Mouse (Mus musculus) midbrain, embryonic 14.5 days (tissue): ENCODE data around the gene Fam170b. TPM values are rescaled to one million over a fixed set of nuclear protein-coding genes. Genes with fewer than 3 reads are reported as not detected.

Experiments
- ATAC-seq: fragments of 200-750 bp; cut with Nextera tagmentation; 2 replicates; pipeline ENCODE4 v1.8.0; 2017; ENCODE audit warnings: moderate number of reproducible peaks, moderate library complexity; ENCODE audit not compliant: low FRiP score, low TSS enrichment
- DNase-seq: peaks from one replicate; pipeline ENCODE4 v3.0.0-alpha.2; 2015
- H3K27ac ChIP-seq: fragments of 300-500 bp; sonication (generic); replicated peaks from 2 replicates; pipeline ENCODE4 v1.5.1; 2014; ENCODE audit warnings: mild to moderate bottlenecking, low read depth, low read length, moderate library complexity
- H3K27me3 ChIP-seq: fragments of 300-500 bp; sonication (generic); 2 replicates; pipeline ENCODE4 v1.6.1; 2014; ENCODE audit warnings: low read length, control low read depth, mixed read lengths; ENCODE audit not compliant: control insufficient read depth, insufficient read depth
- H3K36me3 ChIP-seq: fragments of 300-500 bp; sonication (generic); 2 replicates; pipeline ENCODE4 v1.6.1; 2014; ENCODE audit warnings: low read length, control low read depth; ENCODE audit not compliant: control insufficient read depth, insufficient read depth
- H3K4me1 ChIP-seq: fragments of 300-500 bp; sonication (generic); 2 replicates; pipeline ENCODE4 v1.6.1; 2014; ENCODE audit warnings: mild to moderate bottlenecking, antibody characterized with exemption, low read length, control low read depth; ENCODE audit not compliant: control insufficient read depth, insufficient read depth
- H3K4me2 ChIP-seq: fragments of 300-500 bp; sonication (generic); 2 replicates; pipeline ENCODE4 v1.6.1; 2014; ENCODE audit warnings: mild to moderate bottlenecking, low read length, moderate library complexity
- H3K4me3 ChIP-seq: fragments of 300-500 bp; sonication (generic); replicated peaks from 2 replicates; pipeline ENCODE4 v1.5.1; 2014; ENCODE audit warnings: low read depth, low read length
- H3K9ac ChIP-seq: fragments of 300-500 bp; sonication (generic); replicated peaks from 2 replicates; pipeline ENCODE4 v1.6.1; 2014; ENCODE audit warnings: mild to moderate bottlenecking, low read length, moderate library complexity
- H3K9me3 ChIP-seq: fragments of 300-500 bp; sonication (generic); 2 replicates; pipeline ENCODE4 v1.6.1; 2016; ENCODE audit warnings: low read length, control low read depth, mixed read lengths; ENCODE audit not compliant: control insufficient read depth
- WGBS: fragments of 180-500 bp; shearing (Covaris S2); extraction: QIAGEN DNeasy Blood & Tissue Kit; methylation state at CpG from one replicate; pipeline ENCODE4 v1.1.7; 2014; 5-methylcytosine and 5-hydroxymethylcytosine counted together
- polyA plus RNA-seq: library from polyadenylated mRNA; unstranded; fragments of >200 nt; fragmentation: Nextera tagmentation; extraction: Ambion mirVana; gene quantifications from 2 replicates; pipeline ENCODE4 v1.2.1, GENCODE M21; 2014

Gene Fam170b
- polyA plus RNA-seq, 1 experiment from 2014 or later = not detected

DNA sequence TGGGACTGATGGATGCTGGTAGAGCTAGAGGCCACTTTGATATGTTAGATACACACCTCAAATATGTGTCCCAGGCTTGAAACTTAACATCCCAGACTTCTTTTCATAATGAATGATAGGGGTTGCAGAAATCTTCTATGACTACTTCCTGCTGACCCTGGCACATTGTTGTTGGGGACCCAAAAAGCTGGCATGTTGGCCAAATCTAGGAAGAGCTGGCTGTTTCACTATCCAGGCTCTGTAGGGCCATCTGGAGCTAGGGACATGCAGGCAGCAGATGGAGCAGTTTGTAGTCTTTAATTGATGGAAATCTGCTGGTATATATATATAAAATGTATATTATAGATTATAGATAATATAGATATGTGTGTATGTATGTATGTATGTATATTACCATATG lies 8.3 kb downstream of the Fam170b start:
- Histone ChIP-seq H3K4me3 (no peak overlapping the region), H3K9ac (no peak overlapping the region), H3K4me1 (no peaks in the 10 kb centered on the region), H3K27ac (no peak overlapping the region), H3K36me3 (no peaks in the 10 kb centered on the region), H3K27me3 (no peaks in the 10 kb centered on the region), H3K4me2 (no peak overlapping the region), H3K9me3 (no peaks in the 10 kb centered on the region)
- ATAC-seq = no peak
- DNase-seq = no peak

DNA sequence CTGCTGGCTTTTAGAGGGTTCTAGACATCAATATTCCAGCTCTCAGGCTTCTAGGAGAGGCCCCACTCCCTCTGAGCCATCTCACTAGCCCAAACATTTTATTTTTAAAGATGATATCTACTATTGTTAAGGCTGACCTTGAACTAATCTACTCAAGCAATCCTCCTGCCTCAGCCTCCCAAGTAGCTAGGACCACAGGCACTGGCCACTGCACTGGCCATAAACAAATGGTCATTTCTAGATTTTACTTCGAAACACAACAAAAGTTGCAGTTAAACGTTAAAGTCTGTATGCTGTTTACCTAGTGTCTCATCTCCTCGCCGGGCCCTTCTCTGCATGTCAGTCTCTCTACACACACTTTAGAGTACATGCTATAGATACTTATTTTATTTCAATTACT lies 20.3 kb downstream of the Fam170b start:
- Histone ChIP-seq H3K9ac (no peak overlapping the region), H3K27ac (no peak overlapping the region), H3K27me3 (no peaks in the 10 kb centered on the region; the same call in 1 of the 2 replicates), H3K4me2 (no peak overlapping the region), H3K4me1 (no peaks in the 10 kb centered on the region; the same call in 1 of the 2 replicates), H3K36me3 (no peaks in the 10 kb centered on the region), H3K4me3 (no peak overlapping the region), H3K9me3 (no peaks in the 10 kb centered on the region)
- DNase-seq (no peak), ATAC-seq (no peak)
- WGBS = 95% methylated on average over 4 of the region's 4 CpGs

DNA sequence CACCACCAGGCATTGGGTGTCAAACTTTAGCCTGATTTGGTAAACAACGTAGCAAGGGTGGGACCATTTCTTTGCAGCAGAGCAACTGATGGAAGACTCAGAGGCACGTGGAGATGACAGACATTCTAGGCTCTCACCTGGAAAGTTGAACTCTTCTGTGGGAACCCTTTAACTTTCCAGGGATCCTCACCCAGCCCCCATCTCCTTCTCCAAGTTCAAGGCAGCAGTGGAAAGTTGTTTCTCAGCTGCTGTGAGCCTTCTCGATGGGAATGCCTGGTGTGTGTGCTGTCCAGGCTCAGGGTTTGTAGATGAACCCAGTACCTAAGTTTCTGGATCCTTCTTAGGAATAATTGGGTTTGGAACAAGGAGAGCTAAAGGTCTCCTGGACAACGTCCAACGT lies 22.5 kb downstream of the Fam170b start:
- WGBS = 43% methylated on average over 5 of the region's 5 CpGs
- Histone ChIP-seq H3K27me3 (no peaks in the 10 kb centered on the region; the same call in 1 of the 2 replicates), H3K9me3 (no peaks in the 10 kb centered on the region), H3K27ac (no peak overlapping the region), H3K4me3 (peak overlapping the region; percentile 49), H3K9ac (no peak overlapping the region), H3K4me1 (no peaks in the 10 kb centered on the region; the same call in 1 of the 2 replicates), H3K36me3 (no peaks in the 10 kb centered on the region), H3K4me2 (peak overlapping the region; percentile 93)
- DNase-seq = no peak
- ATAC-seq = no peak

DNA sequence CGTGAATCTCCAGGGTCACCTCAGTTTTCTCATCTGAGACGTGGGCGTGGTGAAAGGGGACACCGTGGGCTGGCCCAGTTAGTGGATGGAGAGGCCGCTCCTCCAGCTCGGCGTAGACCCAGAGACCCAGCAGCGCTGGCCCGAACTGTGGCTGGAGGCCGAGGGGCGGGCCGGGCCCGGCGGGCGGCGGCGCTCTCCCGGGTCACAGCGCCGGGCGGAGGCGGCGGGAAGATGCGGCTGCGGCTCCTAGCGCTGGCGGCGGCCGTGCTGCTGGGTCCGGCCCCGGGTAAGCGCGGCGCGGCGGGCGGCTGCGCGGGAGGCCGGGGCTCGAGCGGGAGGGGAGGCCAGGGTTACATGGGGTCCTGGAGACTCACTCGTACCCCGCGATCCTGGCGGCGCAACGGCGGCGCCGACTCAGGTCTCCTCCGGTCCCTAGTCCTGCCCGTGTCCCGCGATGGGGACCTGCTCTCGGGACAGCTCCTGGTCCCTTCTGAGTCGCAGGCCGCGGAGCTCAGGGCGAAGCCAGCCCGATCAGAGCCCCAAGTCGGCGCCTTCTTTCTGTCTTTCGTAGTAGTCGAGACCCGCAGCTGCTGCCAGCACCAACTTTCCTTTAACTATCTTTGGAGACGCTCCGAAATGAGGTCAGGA lies 23.0 kb downstream of the Fam170b start, which contains the start of gene Vstm4:
TSS of gene Vstm4 (plus strand) at position 76 of the 648 bp plus-strand sequence.
- whole genome bisulfite sequencing = under 1% methylated on average over 65 of the region's 68 CpGs
- Histone ChIP-seq H3K4me2 (peak within 1 kb of the TSS; percentile 93), H3K9me3 (no peaks in the 10 kb centered on the region), H3K27ac (0 out of 2 replicates have a peak within 1 kb of the TSS, but pooled peaks have one; percentile 32), H3K9ac (peak within 1 kb of the TSS; percentile 66), H3K27me3 (no peaks in the 10 kb centered on the region; the same call in 1 of the 2 replicates), H3K36me3 (no peaks in the 10 kb centered on the region), H3K4me3 (peak within 1 kb of the TSS; percentile 49), H3K4me1 (no peaks in the 10 kb centered on the region; the same call in 1 of the 2 replicates)
- ATAC-seq = peak; percentile 60; the same call in 1 of the 2 replicates
- peak; percentile 72 for DNase-seq

DNA sequence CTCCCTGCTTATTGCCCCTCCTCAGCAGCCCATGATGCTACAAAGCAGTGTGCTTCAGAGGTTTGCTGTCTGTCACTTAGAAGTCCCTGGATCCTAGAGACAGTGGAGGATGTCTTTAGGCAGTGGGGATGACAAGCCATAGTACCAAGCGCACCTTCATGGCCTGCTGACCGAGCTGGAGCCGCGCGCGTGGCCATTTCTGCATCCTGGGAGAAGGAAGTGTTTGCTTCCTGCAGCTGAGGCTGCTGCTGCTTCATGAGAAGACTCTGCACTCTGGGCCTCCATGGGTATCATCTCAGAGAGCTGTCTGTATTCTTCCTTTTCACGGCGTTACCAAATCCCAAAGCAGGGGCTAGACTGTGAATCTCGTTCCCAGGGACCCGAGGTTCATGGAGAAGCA lies 24.6 kb downstream of the Fam170b start:
- no peaks in the 10 kb centered on the region for H3K36me3 ChIP-seq
- no peak overlapping the region for H3K4me3 ChIP-seq
- 91% methylated on average over 10 of the region's 10 CpGs for WGBS
- ATAC-seq (no peak), DNase-seq (no peak)
- H3K27ac ChIP-seq = no peak overlapping the region
- H3K9me3 ChIP-seq = no peaks in the 10 kb centered on the region
- no peak overlapping the region for H3K9ac ChIP-seq
- H3K4me1 ChIP-seq = no peaks in the 10 kb centered on the region; the same call in 1 of the 2 replicates
- H3K4me2 ChIP-seq = no peak overlapping the region
- H3K27me3 ChIP-seq = no peaks in the 10 kb centered on the region; the same call in 1 of the 2 replicates

DNA sequence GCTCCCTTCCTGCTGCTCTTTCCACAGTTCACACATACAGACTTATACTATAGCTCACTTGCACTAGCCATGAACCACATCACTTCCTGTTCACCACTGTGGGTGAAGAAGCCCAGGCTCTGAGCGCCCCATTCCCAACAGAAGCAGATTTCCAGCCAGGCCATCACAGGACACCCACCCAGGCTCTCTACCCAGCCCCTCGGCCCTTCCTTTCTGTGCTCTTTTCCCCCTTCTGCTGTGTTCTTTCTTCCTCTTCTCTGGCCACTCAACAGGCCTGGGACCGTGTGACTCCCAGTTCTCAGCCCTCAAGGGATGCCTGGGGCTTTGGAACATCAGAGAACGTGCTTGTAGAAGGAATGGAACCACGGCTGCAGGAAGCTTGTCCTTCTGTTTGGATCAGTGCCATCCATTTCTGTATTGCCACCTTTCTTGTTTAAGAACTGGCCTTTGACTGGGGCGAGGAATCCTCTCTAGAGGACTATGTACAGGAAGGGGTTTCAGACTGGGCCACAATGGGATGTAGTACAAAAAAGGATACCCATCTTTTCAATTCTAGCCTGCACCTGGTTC lies 25.3 kb downstream of the Fam170b start:
- 75% methylated on average over 6 of the region's 6 CpGs for WGBS
- Histone ChIP-seq H3K4me3 (no peak overlapping the region), H3K4me2 (no peak overlapping the region), H3K9ac (no peak overlapping the region), H3K36me3 (no peaks in the 10 kb centered on the region), H3K27me3 (no peaks in the 10 kb centered on the region; the same call in 1 of the 2 replicates), H3K27ac (no peak overlapping the region), H3K9me3 (no peaks in the 10 kb centered on the region), H3K4me1 (no peaks in the 10 kb centered on the region; the same call in 1 of the 2 replicates)
- DNase-seq = no peak
- ATAC-seq = no peak

DNA sequence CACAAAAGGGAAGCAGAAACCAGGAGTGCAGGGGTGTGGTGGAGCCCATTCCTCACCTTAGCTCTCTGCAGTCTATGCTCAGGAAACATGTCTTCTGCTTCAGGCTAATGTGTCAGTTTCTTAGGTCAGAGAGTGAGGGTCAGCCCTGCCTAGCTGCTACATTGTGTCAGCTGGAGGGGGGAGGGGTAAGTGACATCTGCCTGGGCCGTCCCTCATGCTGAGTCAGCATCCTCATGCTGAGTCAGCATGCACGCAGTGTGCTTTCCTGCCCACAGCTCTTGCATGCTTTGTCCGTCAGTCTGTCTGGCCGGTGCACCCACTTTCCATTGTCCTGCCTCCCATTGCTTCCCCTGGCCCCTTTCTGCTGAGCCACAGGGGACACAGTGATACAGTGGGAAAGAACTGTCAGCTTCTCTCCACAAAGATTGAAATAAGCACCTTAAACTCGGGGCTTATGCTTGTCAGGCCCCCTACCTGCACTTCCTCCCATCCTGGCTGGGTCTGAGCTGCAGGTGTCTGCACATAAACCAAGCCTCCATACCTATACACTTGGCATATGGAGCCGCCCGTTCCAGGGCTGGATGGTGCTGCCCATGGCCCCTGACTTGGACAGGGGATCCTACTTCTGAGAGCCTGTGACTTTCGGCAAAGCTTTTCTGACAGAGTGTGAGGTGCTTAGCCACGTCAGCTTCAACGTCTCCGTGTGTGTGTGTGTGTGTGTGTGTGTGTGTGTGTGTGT lies 26.2 kb downstream of the Fam170b start:
- peak; percentile 28 for DNase-seq
- no peaks in the 10 kb centered on the region for H3K36me3 ChIP-seq
- ATAC-seq = no peak
- H3K27me3 ChIP-seq = no peaks in the 10 kb centered on the region; the same call in 1 of the 2 replicates
- no peak overlapping the region for H3K27ac ChIP-seq
- no peak overlapping the region for H3K4me3 ChIP-seq
- no peak overlapping the region for H3K9ac ChIP-seq
- no peak overlapping the region for H3K4me2 ChIP-seq
- WGBS = 65% methylated on average over 11 of the region's 11 CpGs
- H3K4me1 ChIP-seq = no peaks in the 10 kb centered on the region; the same call in 1 of the 2 replicates
- no peaks in the 10 kb centered on the region for H3K9me3 ChIP-seq

DNA sequence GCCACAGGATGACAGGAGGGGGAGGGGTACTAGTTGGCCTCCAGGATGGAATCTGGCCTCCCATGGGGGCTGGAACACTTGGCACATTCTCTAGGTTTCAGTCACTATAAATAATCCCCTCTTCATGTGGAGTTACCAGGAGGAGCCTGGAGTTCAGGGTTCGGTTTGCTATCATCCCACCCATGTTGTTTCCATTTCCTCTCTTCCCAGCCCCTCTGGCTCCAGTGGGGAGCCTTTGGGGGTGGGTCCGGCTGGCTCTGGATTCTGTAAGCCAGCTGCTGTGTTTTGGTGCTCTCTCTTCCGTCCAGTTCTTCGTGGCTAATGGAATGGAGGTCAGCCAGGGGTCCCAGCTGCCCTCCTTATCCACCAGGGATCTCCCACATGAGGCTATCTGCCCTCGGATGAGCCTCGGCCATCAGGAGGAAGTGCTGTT lies 27.4 kb downstream of the Fam170b start:
- Histone ChIP-seq H3K36me3 (no peaks in the 10 kb centered on the region), H3K27me3 (no peaks in the 10 kb centered on the region; the same call in 1 of the 2 replicates), H3K4me2 (no peak overlapping the region), H3K4me3 (no peak overlapping the region), H3K27ac (no peak overlapping the region), H3K9ac (no peak overlapping the region), H3K9me3 (no peaks in the 10 kb centered on the region), H3K4me1 (no peaks in the 10 kb centered on the region; the same call in 1 of the 2 replicates)
- DNase-seq = peak; percentile 42
- ATAC-seq = no peak
- 40% methylated on average over 6 of the region's 6 CpGs for WGBS
